Mouse (Mus musculus) urinary bladder, adult 2 months (tissue): Measurements from ENCODE around the gene Elmo3. TPM values are rescaled to one million over a fixed set of nuclear protein-coding genes. Genes with fewer than 3 reads are reported as not detected.

Experiments
- DNase-seq: peaks from one replicate; pipeline ENCODE4 v3.0.0; 2022; ENCODE audit warnings: low spot score
- polyA plus RNA-seq: library from polyadenylated mRNA; depleted of rRNA; stranded (reverse); fragments of >200 nt; gene quantifications from 2 replicates; pipeline ENCODE4 v1.2.3, GENCODE M21; 2012

The Elmo3 gene
- polyA plus RNA-seq, 1 experiment, result 29.0 TPM

- no peak for DNase-seq
Measured at GRCm38 (mm10) chr8:105298351-105299252, 6.8 kb upstream of the Elmo3 start.

GRCm38 (mm10) chr8:105299962-105300361 lies 5.4 kb upstream of the Elmo3 start:
- no peak for DNase-seq

- no peak for DNase-seq
Measured at GRCm38 (mm10) chr8:105303396-105303795, 2.0 kb upstream of the Elmo3 start.

GRCm38 (mm10) chr8:105303874-105304273 lies 1.5 kb upstream of the Elmo3 start:
- no peak for DNase-seq

- DNase-seq, result no peak
Measured at GRCm38 (mm10) chr8:105304325-105305210, 833 bp upstream of the Elmo3 start.

GRCm38 (mm10) chr8:105306146-105306691 lies 818 bp downstream of the Elmo3 start:
- DNase-seq, result no peak

- DNase-seq, result no peak
Measured at GRCm38 (mm10) chr8:105307670-105308069, 2.3 kb downstream of the Elmo3 start.

GRCm38 (mm10) chr8:105308428-105308827 lies 3.0 kb downstream of the Elmo3 start:
- no peak for DNase-seq

- no peak for DNase-seq
Measured at GRCm38 (mm10) chr8:105309142-105309847, 3.9 kb downstream of the Elmo3 start.

GRCm38 (mm10) chr8:105310118-105310517 lies 4.7 kb downstream of the Elmo3 start:
- DNase-seq, result no peak

- no peak for DNase-seq
Measured at GRCm38 (mm10) chr8:105311718-105312117, 6.3 kb downstream of the Elmo3 start.

GRCm38 (mm10) chr8:105312891-105313481 lies 7.6 kb downstream of the Elmo3 start:
- no peak for DNase-seq

- no peak for DNase-seq
Measured at GRCm38 (mm10) chr8:105313622-105314402, 8.4 kb downstream of the Elmo3 start.

- DNase-seq, result no peak
Measured at GRCm38 (mm10) chr8:105315073-105315769, 9.8 kb downstream of the Elmo3 start.

- no peak for DNase-seq
Measured at GRCm38 (mm10) chr8:105317941-105318340, 12.5 kb downstream of the Elmo3 start.

- no peak for DNase-seq
Measured at GRCm38 (mm10) chr8:105318662-105319190, 13.3 kb downstream of the Elmo3 start.

GRCm38 (mm10) chr8:105323183-105323582 lies 17.8 kb downstream of the Elmo3 start:
- no peak for DNase-seq

GRCm38 (mm10) chr8:105325641-105326093 lies 20.3 kb downstream of the Elmo3 start:
- DNase-seq, result no peak

- DNase-seq, result peak; percentile 81
Measured at GRCm38 (mm10) chr8:105326141-105326672, 20.8 kb downstream of the Elmo3 start, which contains the start of the genes Lrrc29 and Tmem208. Lrrc29 (minus strand) TSS chr8:105326278. Tmem208 (plus strand) TSS chr8:105326354.
